Mouse (Mus musculus): ENCODE results near the gene Mgll. TPM values are rescaled to one million over a fixed set of nuclear protein-coding genes. Genes with fewer than 3 reads are reported as not detected.
A peak's percentile ranks its signal among the peaks of the same experiment; 100 is the strongest.

Gene Mgll
- total RNA-seq (2021) = 100 to 1,000 TPM; 174 to 186 TPM
- long read RNA-seq, experiment 1, transcript Mgll-204 (8 exons, 3,676 nt) = minor isoform, 33 of 192 reads
- long read RNA-seq, experiment 1, transcript Mgll-207 (8 exons, 3,991 nt) = major isoform, 63 of 192 reads
- long read RNA-seq, experiment 1, partial matches to known transcripts = 15 of 192 reads
- long read RNA-seq, experiment 1, other reads (novel, unspliced or antisense) = 80 of 192 reads
- long read RNA-seq, experiment 2, transcript Mgll-207 (8 exons, 3,991 nt) = major isoform, 82 of 236 reads
- long read RNA-seq, experiment 2, transcript Mgll-204 (8 exons, 3,676 nt) = minor isoform, 49 of 236 reads
- long read RNA-seq, experiment 2, partial matches to known transcripts = 18 of 236 reads
- long read RNA-seq, experiment 2, other reads (novel, unspliced or antisense) = 85 of 236 reads

- DNase-seq (ENCODE audit: low spot score in 2 of 2) = peak; percentile 81 to 85
Observed at GRCm38 (mm10) chr6:88724313-88725195, at the start of gene Mgll. Mgll (plus strand) TSS chr6:88724412.

GRCm38 (mm10) chr6:88675815-88676214 is 48.4 kb upstream of the Mgll start:
- DNase-seq (ENCODE audit: low spot score in 2 of 2) = no peak

GRCm38 (mm10) chr6:88676753-88677736 is 47.2 kb upstream of the Mgll start:
- no peak for DNase-seq (ENCODE audit: low spot score in 2 of 2)

GRCm38 (mm10) chr6:88677738-88678137 is 46.5 kb upstream of the Mgll start:
- no peak for DNase-seq (ENCODE audit: low spot score in 2 of 2)

GRCm38 (mm10) chr6:88681026-88681425 is 43.2 kb upstream of the Mgll start:
- no peak for DNase-seq (ENCODE audit: low spot score in 2 of 2)

GRCm38 (mm10) chr6:88683380-88684053 is 40.7 kb upstream of the Mgll start:
- DNase-seq (ENCODE audit: low spot score in 2 of 2) = peak in 1 of 2 experiments; percentile 20

- DNase-seq (ENCODE audit: low spot score in 2 of 2) = no peak
Observed at GRCm38 (mm10) chr6:88688171-88688570, 36.0 kb upstream of the Mgll start.

- no peak for DNase-seq (ENCODE audit: low spot score in 2 of 2)
Observed at GRCm38 (mm10) chr6:88688712-88689111, 35.5 kb upstream of the Mgll start.

- DNase-seq (ENCODE audit: low spot score in 2 of 2) = no peak
Observed at GRCm38 (mm10) chr6:88690211-88690610, 34.0 kb upstream of the Mgll start.

- no peak for DNase-seq (ENCODE audit: low spot score in 2 of 2)
Observed at GRCm38 (mm10) chr6:88691361-88691760, 32.9 kb upstream of the Mgll start.

- DNase-seq (ENCODE audit: low spot score in 2 of 2) = no peak
Observed at GRCm38 (mm10) chr6:88702887-88703286, 21.3 kb upstream of the Mgll start.

- no peak for DNase-seq (ENCODE audit: low spot score in 2 of 2)
Observed at GRCm38 (mm10) chr6:88703731-88704130, 20.5 kb upstream of the Mgll start.

GRCm38 (mm10) chr6:88708401-88709278 is 15.6 kb upstream of the Mgll start:
- no peak for DNase-seq (ENCODE audit: low spot score in 2 of 2)

- DNase-seq (ENCODE audit: low spot score in 2 of 2) = no peak
Observed at GRCm38 (mm10) chr6:88709279-88709575, 15.0 kb upstream of the Mgll start.

GRCm38 (mm10) chr6:88711313-88711712 is 12.9 kb upstream of the Mgll start:
- DNase-seq (ENCODE audit: low spot score in 2 of 2) = no peak

GRCm38 (mm10) chr6:88712083-88712482 is 12.1 kb upstream of the Mgll start:
- no peak for DNase-seq (ENCODE audit: low spot score in 2 of 2)

- DNase-seq (ENCODE audit: low spot score in 2 of 2) = no peak
Observed at GRCm38 (mm10) chr6:88713320-88713719, 10.9 kb upstream of the Mgll start.

- DNase-seq (ENCODE audit: low spot score in 2 of 2) = no peak
Observed at GRCm38 (mm10) chr6:88714200-88714674, 10.0 kb upstream of the Mgll start.

- peak in 1 of 2 experiments; percentile 39 for DNase-seq (ENCODE audit: low spot score in 2 of 2)
Observed at GRCm38 (mm10) chr6:88715378-88715781, 8.8 kb upstream of the Mgll start.
